Mouse (Mus musculus) bone marrow, adult 2 months (tissue): ENCODE results near the gene Gm20809. TPM values are rescaled to one million over a fixed set of nuclear protein-coding genes. Genes with fewer than 3 reads are reported as not detected.
"Not testable (repeated sequence)": the region's sequence is repeated elsewhere in the genome, so short reads cannot be mapped to it uniquely, and the experiment has no call there.

ENCODE experiments used
- H3K27ac ChIP-seq: fragments of 200-500 bp; 2 replicates; pipeline ENCODE4 v1.5.1; 2012; ENCODE audit warnings: low read depth, mild to moderate bottlenecking, control low read depth, inconsistent platforms, low read length; ENCODE audit not compliant: control insufficient read depth, poor library complexity, insufficient read depth
- H3K4me1 ChIP-seq: fragments of 200-500 bp; 2 replicates; pipeline ENCODE4 v1.6.1; 2011; ENCODE audit warnings: low read length; ENCODE audit not compliant: control insufficient read depth, insufficient read depth
- H3K4me3 ChIP-seq: fragments of 200-500 bp; replicated peaks from 2 replicates; pipeline ENCODE3; 2011; ENCODE audit warnings: mild to moderate bottlenecking, low read depth, low read length, control low read depth; ENCODE audit not compliant: control insufficient read depth
- WGBS: fragments of 180-500 bp; shearing (Covaris S2); methylation state at CpG from one replicate; pipeline ENCODE4 v1.1.7; 2018; 5-methylcytosine and 5-hydroxymethylcytosine counted together
- polyA plus RNA-seq: library from polyadenylated mRNA; stranded (reverse); fragments of >200 nt; gene quantifications from 2 replicates; pipeline ENCODE4 v1.2.4, GENCODE M21; 2011; ENCODE audit warnings: low replicate concordance; ENCODE audit not compliant: missing spikeins, insufficient read depth, insufficient read length

The Gm20809 gene
- not detected in 2 replicates for polyA plus RNA-seq

DNA sequence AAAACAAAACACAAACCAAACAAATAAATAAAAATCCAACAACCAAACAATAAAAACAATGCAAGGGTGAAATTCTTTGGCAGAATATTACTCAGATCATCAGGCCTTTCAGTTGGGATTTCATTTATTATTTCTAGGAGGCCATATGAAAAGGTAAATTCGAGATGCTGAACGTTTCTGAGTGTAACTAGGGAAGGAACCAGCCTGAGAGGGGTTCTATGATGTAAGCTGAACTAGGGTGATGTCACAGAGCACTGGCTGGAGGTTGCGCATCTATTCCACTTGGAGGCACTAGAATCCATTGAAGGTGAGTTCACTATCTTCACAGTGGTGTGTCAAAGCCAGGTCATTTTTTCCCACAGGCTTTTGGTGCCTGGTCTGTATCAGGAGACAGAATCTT, at the start of gene Gm20809:
TSS of gene Gm20809 (plus strand) at position 301 of the 400 bp plus-strand sequence.
- H3K4me3 ChIP-seq, H3K27ac ChIP-seq, H3K4me1 ChIP-seq: not testable (repeated sequence)
- no CpG with 5 or more reads among the region's 3 CpGs for WGBS
